ENCODE assay signal across 42 mouse cellular contexts in the genomic region with DNA sequence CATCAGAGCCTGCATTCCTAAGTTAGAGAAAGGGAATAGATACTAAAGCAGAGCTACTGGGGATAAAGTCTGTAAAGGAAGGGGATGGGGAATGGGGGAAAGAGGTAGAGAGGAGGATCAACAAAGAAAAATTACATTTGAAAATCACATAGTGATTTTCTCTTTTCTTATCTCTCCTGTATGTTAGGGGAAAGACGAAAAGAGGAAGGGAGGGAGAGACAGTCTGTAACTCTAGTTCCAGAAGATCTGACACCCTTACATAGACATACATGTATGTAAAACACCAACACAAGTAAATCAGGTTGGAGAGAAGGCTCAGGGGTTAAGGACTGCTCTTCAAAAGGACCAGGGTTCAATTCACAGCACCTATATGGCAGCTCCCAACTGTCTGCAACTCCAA. TPM values are rescaled to one million over a fixed set of nuclear protein-coding genes. Genes with fewer than 3 reads are reported as not detected.
"Had no signal": no experiment of that assay in that cellular context is flagged by ENCODE, and none has a peak within 500 bp of the region (broad histone marks: within the 10 kb centered on the region; RNA-seq: fewer than 3 reads in every experiment).

No protein-coding gene starts in this region.

- H3K4me3 ChIP-seq: limb, embryonic 10.5 days; limb, embryonic 12.5 days; limb, embryonic 13.5 days; limb, embryonic 15.5 days; liver, embryonic 12.5 days; liver, embryonic 13.5 days; liver, embryonic 15.5 days; lung, embryonic 15.5 days; megakaryocyte, embryonic 14.5 days; midbrain, embryonic 10.5 days; midbrain, embryonic 12.5 days; midbrain, embryonic 13.5 days; midbrain, embryonic 15.5 days; myocyte; neural tube, embryonic 12.5 days had no signal

- H3K9ac ChIP-seq: limb, embryonic 12.5 days; limb, embryonic 13.5 days; limb, embryonic 15.5 days; liver, embryonic 12.5 days; liver, embryonic 13.5 days; liver, embryonic 14.5 days; liver, embryonic 15.5 days; liver, postnatal 0 days; lung, embryonic 14.5 days; lung, embryonic 15.5 days; midbrain, embryonic 12.5 days; midbrain, embryonic 13.5 days; midbrain, embryonic 15.5 days; neural tube, embryonic 12.5 days had no signal

- H3K27me3 ChIP-seq: limb, embryonic 12.5 days; limb, embryonic 13.5 days; limb, embryonic 15.5 days; liver, embryonic 12.5 days; liver, embryonic 13.5 days; liver, embryonic 15.5 days; lung, embryonic 15.5 days; megakaryocyte, embryonic 14.5 days; midbrain, embryonic 12.5 days; midbrain, embryonic 13.5 days; midbrain, embryonic 15.5 days; neural tube, embryonic 12.5 days had no signal

- H3K9me3 ChIP-seq: limb, embryonic 10.5 days; limb, embryonic 12.5 days; limb, embryonic 13.5 days; limb, embryonic 15.5 days; liver, embryonic 12.5 days; liver, embryonic 13.5 days; liver, embryonic 15.5 days; lung, embryonic 15.5 days; megakaryocyte, embryonic 14.5 days; midbrain, embryonic 10.5 days; midbrain, embryonic 12.5 days; midbrain, embryonic 13.5 days; midbrain, embryonic 15.5 days; neural tube, embryonic 12.5 days had no signal

- H3K27ac ChIP-seq: limb, embryonic 10.5 days; limb, embryonic 12.5 days; limb, embryonic 13.5 days; limb, embryonic 15.5 days; liver, embryonic 12.5 days; liver, embryonic 13.5 days; liver, embryonic 14.5 days; liver, embryonic 15.5 days; lung, embryonic 15.5 days; macrophage; midbrain, embryonic 10.5 days; midbrain, embryonic 12.5 days; midbrain, embryonic 13.5 days; midbrain, embryonic 15.5 days; neural tube, embryonic 12.5 days had no signal

- H3K4me1 ChIP-seq: limb, embryonic 10.5 days; limb, embryonic 15.5 days; liver, embryonic 12.5 days; liver, embryonic 13.5 days had no signal

- H3K36me3 ChIP-seq: limb, embryonic 10.5 days; liver, embryonic 15.5 days; lung, embryonic 15.5 days; midbrain, embryonic 12.5 days; midbrain, embryonic 13.5 days; midbrain, embryonic 15.5 days; neural tube, embryonic 12.5 days had no signal

- ATAC-seq: liver, embryonic 12.5 days; liver, postnatal 0 days; lung, postnatal 0 days; midbrain, embryonic 13.5 days; midbrain, embryonic 15.5 days; midbrain, embryonic 16.5 days had no signal

- DNase-seq: left cerebral cortex, postnatal 4 days; liver; liver, embryonic 13.5 days; liver, postnatal 0 days; lung, adult 18-20 months; lung, adult 2 months; lung, embryonic 14.5 days; lung, postnatal 10 days; lung, postnatal 14 days; lung, postnatal 36 days; lung, postnatal 4 days; midbrain, embryonic 14.5 days had no signal

RNA-seq across cellular contexts. Expression of gene Gm28047, which starts 43.7 kb away (rescaled TPM):
- total RNA-seq: left cerebral cortex, postnatal 36 days; liver, adult 2 months; megakaryocyte progenitor cell, adult 5-6 weeks; megakaryocyte-erythroid progenitor cell, adult 5-6 weeks; midbrain, postnatal 0 days; monocyte, adult 5-6 weeks had no signal
- polyA plus RNA-seq: limb, embryonic 11.5 days; limb, embryonic 12.5 days; limb, embryonic 13.5 days; limb, embryonic 14.5 days; limb, embryonic 15.5 days; liver, adult 2 months; liver, embryonic 11.5 days; liver, embryonic 12.5 days; liver, embryonic 13.5 days; liver, embryonic 14.5 days; liver, embryonic 15.5 days; liver, embryonic 16.5 days; liver, postnatal 0 days; lung, embryonic 14.5 days; lung, embryonic 15.5 days; lung, embryonic 16.5 days; lung, postnatal 0 days; midbrain, embryonic 10.5 days; midbrain, embryonic 12.5 days; midbrain, embryonic 13.5 days; midbrain, embryonic 14.5 days; midbrain, embryonic 15.5 days; midbrain, embryonic 16.5 days; midbrain, postnatal 0 days; myocyte; neural tube, embryonic 11.5 days; neural tube, embryonic 12.5 days had no signal

RNA-seq across cellular contexts. Expression of gene Npff, which starts 56.5 kb away (rescaled TPM):
- total RNA-seq: monocyte, adult 5-6 weeks had no signal
